Mouse (Mus musculus): Measurements from ENCODE around the gene Lmbrd1. TPM values are rescaled to one million over a fixed set of nuclear protein-coding genes. Genes with fewer than 3 reads are reported as not detected.
"Not testable (repeated sequence)": the region's sequence is repeated elsewhere in the genome, so short reads cannot be mapped to it uniquely, and the experiment has no call there.

The Lmbrd1 gene
- polyA plus RNA-seq (2015; fragmentation: Nextera tagmentation; extraction: Ambion mirVana): 11.8 and 12.0 TPM in 2 replicates

GRCm38 (mm10) chr1:24678205-24678917, at the start of gene Lmbrd1:
Gene Lmbrd1, plus strand, starts transcription at chr1:24678630.
- Histone ChIP-seq H3K4me1 (replicated peaks) (peaks cover 13% of the 10 kb centered on the region), H3K27ac (replicated peaks) (peak within 1 kb of the TSS; percentile 49), H3K9me3 (replicated peaks) (no peaks in the 10 kb centered on the region), H3K4me2 (peak within 1 kb of the TSS; percentile 74), H3K4me3 (replicated peaks) (peak within 1 kb of the TSS; percentile 76), H3K36me3 (replicated peaks) (no peaks in the 10 kb centered on the region), H3K27me3 (no peaks in the 10 kb centered on the region), H3K9ac (peak within 1 kb of the TSS; percentile 72)
- peak; percentile 97 for ATAC-seq (ENCODE audit: insufficient read depth)
- 2% methylated on average over 40 of the region's 54 CpGs for WGBS (ENCODE audit: insufficient replicate concordance)

- Histone ChIP-seq H3K9me3 (replicated peaks) (no peaks in the 10 kb centered on the region), H3K9ac (no peak overlapping the region), H3K4me3 (replicated peaks) (no peak overlapping the region), H3K36me3 (replicated peaks) (no peaks in the 10 kb centered on the region), H3K4me2 (no peak overlapping the region), H3K27me3 (no peaks in the 10 kb centered on the region), H3K27ac (replicated peaks) (no peak overlapping the region), H3K4me1 (replicated peaks) (no peaks in the 10 kb centered on the region)
- no peak for ATAC-seq (ENCODE audit: insufficient read depth)
- WGBS (ENCODE audit: insufficient replicate concordance): 25% methylated on average over 14 of the region's 14 CpGs
Observed at GRCm38 (mm10) chr1:24633553-24634132, 44.8 kb upstream of the Lmbrd1 start.

- Histone ChIP-seq H3K27ac (replicated peaks) (no peak overlapping the region), H3K4me3 (replicated peaks) (no peak overlapping the region), H3K9ac (no peak overlapping the region), H3K36me3 (replicated peaks) (no peaks in the 10 kb centered on the region), H3K4me1 (replicated peaks) (no peaks in the 10 kb centered on the region), H3K4me2 (no peak overlapping the region), H3K9me3 (replicated peaks) (no peaks in the 10 kb centered on the region), H3K27me3 (no peaks in the 10 kb centered on the region)
- ATAC-seq (ENCODE audit: insufficient read depth): no peak
- 31% methylated on average over 2 of the region's 2 CpGs for WGBS (ENCODE audit: insufficient replicate concordance)
Observed at GRCm38 (mm10) chr1:24650100-24650499, 28.3 kb upstream of the Lmbrd1 start.

- Histone ChIP-seq H3K9ac (no peak overlapping the region), H3K27me3 (no peaks in the 10 kb centered on the region), H3K9me3 (replicated peaks) (no peaks in the 10 kb centered on the region), H3K4me2 (no peak overlapping the region), H3K27ac (replicated peaks) (no peak overlapping the region), H3K4me3 (replicated peaks) (no peak overlapping the region), H3K36me3 (replicated peaks) (no peaks in the 10 kb centered on the region), H3K4me1 (replicated peaks) (no peaks in the 10 kb centered on the region)
- WGBS (ENCODE audit: insufficient replicate concordance): 17% methylated on average over 1 of the region's 1 CpGs
- no peak for ATAC-seq (ENCODE audit: insufficient read depth)
Observed at GRCm38 (mm10) chr1:24659914-24660313, 18.5 kb upstream of the Lmbrd1 start.

GRCm38 (mm10) chr1:24660662-24661061, 17.8 kb upstream of the Lmbrd1 start:
- not testable (repeated sequence) for H3K9me3 ChIP-seq (replicated peaks); H3K4me2 ChIP-seq; ATAC-seq (ENCODE audit: insufficient read depth); H3K9ac ChIP-seq; H3K4me3 ChIP-seq (replicated peaks); H3K4me1 ChIP-seq (replicated peaks); H3K27me3 ChIP-seq; H3K36me3 ChIP-seq (replicated peaks); H3K27ac ChIP-seq (replicated peaks)

GRCm38 (mm10) chr1:24661551-24661950, 16.9 kb upstream of the Lmbrd1 start:
- Histone ChIP-seq H3K36me3 (replicated peaks) (no peaks in the 10 kb centered on the region), H3K4me3 (replicated peaks) (no peak overlapping the region), H3K4me1 (replicated peaks) (no peaks in the 10 kb centered on the region), H3K9ac (no peak overlapping the region), H3K27me3 (no peaks in the 10 kb centered on the region), H3K4me2 (no peak overlapping the region), H3K9me3 (replicated peaks) (no peaks in the 10 kb centered on the region), H3K27ac (replicated peaks) (no peak overlapping the region)
- 55% methylated on average over 3 of the region's 3 CpGs for WGBS (ENCODE audit: insufficient replicate concordance)
- ATAC-seq (ENCODE audit: insufficient read depth): no peak

GRCm38 (mm10) chr1:24664158-24664557, 14.3 kb upstream of the Lmbrd1 start:
- ATAC-seq (ENCODE audit: insufficient read depth): no peak
- no peak overlapping the region for H3K4me2 ChIP-seq
- H3K27ac ChIP-seq (replicated peaks): no peak overlapping the region
- H3K9ac ChIP-seq: no peak overlapping the region
- no peaks in the 10 kb centered on the region for H3K9me3 ChIP-seq (replicated peaks)
- H3K27me3 ChIP-seq: no peaks in the 10 kb centered on the region
- no peaks in the 10 kb centered on the region for H3K4me1 ChIP-seq (replicated peaks)
- no peak overlapping the region for H3K4me3 ChIP-seq (replicated peaks)
- no peaks in the 10 kb centered on the region for H3K36me3 ChIP-seq (replicated peaks)

- Histone ChIP-seq H3K36me3 (replicated peaks) (no peaks in the 10 kb centered on the region), H3K4me1 (replicated peaks) (0 out of 2 replicates have a peak, but pooled peaks cover 5% of the 10 kb centered on the region), H3K9me3 (replicated peaks) (no peaks in the 10 kb centered on the region), H3K9ac (no peak overlapping the region), H3K4me3 (replicated peaks) (no peak overlapping the region), H3K27ac (replicated peaks) (no peak overlapping the region), H3K4me2 (no peak overlapping the region), H3K27me3 (no peaks in the 10 kb centered on the region)
- 47% methylated on average over 3 of the region's 3 CpGs for WGBS (ENCODE audit: insufficient replicate concordance)
- no peak for ATAC-seq (ENCODE audit: insufficient read depth)
Observed at GRCm38 (mm10) chr1:24673231-24673630, 5.2 kb upstream of the Lmbrd1 start.

- Histone ChIP-seq H3K4me1 (replicated peaks) (peaks cover 13% of the 10 kb centered on the region), H3K36me3 (replicated peaks) (no peaks in the 10 kb centered on the region), H3K27ac (replicated peaks) (no peak overlapping the region), H3K9me3 (replicated peaks) (no peaks in the 10 kb centered on the region), H3K4me2 (peak overlapping the region; percentile 74), H3K9ac (no peak overlapping the region), H3K4me3 (replicated peaks) (peak overlapping the region; percentile 76), H3K27me3 (no peaks in the 10 kb centered on the region)
- 73% methylated on average over 9 of the region's 9 CpGs for WGBS (ENCODE audit: insufficient replicate concordance)
- ATAC-seq (ENCODE audit: insufficient read depth): no peak
Observed at GRCm38 (mm10) chr1:24677706-24678105, 724 bp upstream of the Lmbrd1 start.

- Histone ChIP-seq H3K4me3 (replicated peaks) (peak overlapping the region; percentile 76), H3K36me3 (replicated peaks) (no peaks in the 10 kb centered on the region), H3K4me1 (replicated peaks) (peaks cover 13% of the 10 kb centered on the region), H3K9ac (peak overlapping the region; percentile 72), H3K9me3 (replicated peaks) (no peaks in the 10 kb centered on the region), H3K27me3 (no peaks in the 10 kb centered on the region), H3K27ac (replicated peaks) (peak overlapping the region; percentile 49), H3K4me2 (peak overlapping the region; percentile 74)
- peak; percentile 12; the same call in 1 of the 2 replicates for ATAC-seq (ENCODE audit: insufficient read depth)
- 4% methylated on average over 13 of the region's 13 CpGs for WGBS (ENCODE audit: insufficient replicate concordance)
Observed at GRCm38 (mm10) chr1:24679071-24679470, 641 bp downstream of the Lmbrd1 start.

GRCm38 (mm10) chr1:24680991-24681390, 2.6 kb downstream of the Lmbrd1 start:
- H3K4me1 ChIP-seq (replicated peaks): peaks cover 13% of the 10 kb centered on the region
- H3K27me3 ChIP-seq: no peaks in the 10 kb centered on the region
- H3K4me3 ChIP-seq (replicated peaks): no peak overlapping the region
- no peak for ATAC-seq (ENCODE audit: insufficient read depth)
- no peak overlapping the region for H3K27ac ChIP-seq (replicated peaks)
- H3K9me3 ChIP-seq (replicated peaks): no peaks in the 10 kb centered on the region
- WGBS (ENCODE audit: insufficient replicate concordance): 82% methylated on average over 3 of the region's 3 CpGs
- no peak overlapping the region for H3K9ac ChIP-seq
- no peaks in the 10 kb centered on the region for H3K36me3 ChIP-seq (replicated peaks)
- H3K4me2 ChIP-seq: no peak overlapping the region

GRCm38 (mm10) chr1:24681946-24682345, 3.5 kb downstream of the Lmbrd1 start:
- no peak for ATAC-seq (ENCODE audit: insufficient read depth)
- H3K4me2 ChIP-seq: no peak overlapping the region
- no peaks in the 10 kb centered on the region for H3K36me3 ChIP-seq (replicated peaks)
- whole genome bisulfite sequencing (ENCODE audit: insufficient replicate concordance): 63% methylated on average over 3 of the region's 3 CpGs
- no peak overlapping the region for H3K9ac ChIP-seq
- H3K9me3 ChIP-seq (replicated peaks): no peaks in the 10 kb centered on the region
- H3K4me3 ChIP-seq (replicated peaks): no peak overlapping the region
- H3K27me3 ChIP-seq: no peaks in the 10 kb centered on the region
- no peak overlapping the region for H3K27ac ChIP-seq (replicated peaks)
- H3K4me1 ChIP-seq (replicated peaks): peaks cover 13% of the 10 kb centered on the region
